Mouse (Mus musculus) lung, postnatal 36 days (tissue): ENCODE measurements around the gene Pmf1.

Source experiments
- DNase-seq: peaks from one replicate; pipeline ENCODE4 v3.0.0; 2022; ENCODE audit warnings: mixed read lengths

Pmf1 gene

GRCm38 (mm10) chr3:88409741-88410644, at the start of gene Pmf1:
Gene Pmf1 (minus strand): TSS chr3:88410331.
- peak; percentile 97 for DNase-seq

GRCm38 (mm10) chr3:88458778-88459219, 48.7 kb upstream of the Pmf1 start:
- DNase-seq: no peak

GRCm38 (mm10) chr3:88456746-88457532, 46.8 kb upstream of the Pmf1 start:
- no peak for DNase-seq

GRCm38 (mm10) chr3:88456313-88456712, 46.2 kb upstream of the Pmf1 start:
- peak; percentile 71 for DNase-seq

- peak; percentile 86 for DNase-seq
Measured at GRCm38 (mm10) chr3:88455588-88456264, 45.6 kb upstream of the Pmf1 start.

- DNase-seq: no peak
Measured at GRCm38 (mm10) chr3:88454762-88455587, 44.8 kb upstream of the Pmf1 start.

GRCm38 (mm10) chr3:88453986-88454385, 43.9 kb upstream of the Pmf1 start:
- DNase-seq: peak; percentile 47

- no peak for DNase-seq
Measured at GRCm38 (mm10) chr3:88453369-88453768, 43.2 kb upstream of the Pmf1 start.

GRCm38 (mm10) chr3:88452716-88453115, 42.6 kb upstream of the Pmf1 start:
- DNase-seq: no peak

GRCm38 (mm10) chr3:88452246-88452645, 42.1 kb upstream of the Pmf1 start:
- no peak for DNase-seq

- no peak for DNase-seq
Measured at GRCm38 (mm10) chr3:88450379-88451131, 40.4 kb upstream of the Pmf1 start.

- no peak for DNase-seq
Measured at GRCm38 (mm10) chr3:88449395-88450023, 39.4 kb upstream of the Pmf1 start.

- DNase-seq: no peak
Measured at GRCm38 (mm10) chr3:88448443-88448842, 38.3 kb upstream of the Pmf1 start.

- DNase-seq: no peak
Measured at GRCm38 (mm10) chr3:88447676-88448183, 37.6 kb upstream of the Pmf1 start.

GRCm38 (mm10) chr3:88446471-88447123, 36.5 kb upstream of the Pmf1 start:
- DNase-seq: no peak

- DNase-seq: peak; percentile 84
Measured at GRCm38 (mm10) chr3:88442888-88443287, 32.8 kb upstream of the Pmf1 start.

GRCm38 (mm10) chr3:88442488-88442887, 32.4 kb upstream of the Pmf1 start:
- DNase-seq: no peak

- DNase-seq: peak; percentile 69
Measured at GRCm38 (mm10) chr3:88440500-88441381, 30.6 kb upstream of the Pmf1 start.

GRCm38 (mm10) chr3:88439582-88439981, 29.5 kb upstream of the Pmf1 start:
- DNase-seq: no peak
